Mouse (Mus musculus) lung, postnatal 0 days (tissue): ENCODE data around the gene Olfr639. TPM values are rescaled to one million over a fixed set of nuclear protein-coding genes. Genes with fewer than 3 reads are reported as not detected.
"Not testable (repeated sequence)": the region's sequence is repeated elsewhere in the genome, so short reads cannot be mapped to it uniquely, and the experiment has no call there.

Experiments
- ATAC-seq: fragments of 200-750 bp; cut with Nextera tagmentation; 2 replicates; pipeline ENCODE4 v1.8.0; 2017; ENCODE audit warnings: moderate library complexity
- DNase-seq: peaks from one replicate; pipeline ENCODE4 v3.0.0-alpha.2; 2016; ENCODE audit warnings: low spot score
- H3K27ac ChIP-seq: fragments of 300-500 bp; sonication (generic); 2 replicates; pipeline ENCODE4 v1.5.1; 2014; ENCODE audit warnings: antibody characterized with exemption, mild to moderate bottlenecking, low read length, mixed read lengths
- H3K27me3 ChIP-seq: fragments of 300-500 bp; sonication (generic); replicated peaks from 2 replicates; pipeline ENCODE4 v1.6.1; 2014; ENCODE audit warnings: low read length, mixed read lengths; ENCODE audit not compliant: insufficient read depth
- H3K36me3 ChIP-seq: fragments of 300-500 bp; sonication (generic); 2 replicates; pipeline ENCODE4 v1.6.1; 2014; ENCODE audit warnings: low read length, mixed read lengths; ENCODE audit not compliant: insufficient read depth
- H3K4me1 ChIP-seq: fragments of 300-500 bp; sonication (generic); 2 replicates; pipeline ENCODE4 v1.6.1; 2014; ENCODE audit warnings: antibody characterized with exemption, low read depth, low read length, mixed read lengths; ENCODE audit not compliant: insufficient read depth
- H3K4me2 ChIP-seq: fragments of 300-500 bp; sonication (generic); replicated peaks from 2 replicates; pipeline ENCODE4 v1.6.1; 2014; ENCODE audit warnings: low read depth, mild to moderate bottlenecking, low read length, moderate library complexity, mixed read lengths
- H3K4me3 ChIP-seq: fragments of 300-500 bp; sonication (generic); 2 replicates; pipeline ENCODE4 v1.5.1; 2014; ENCODE audit warnings: low read depth, low read length
- H3K9ac ChIP-seq: fragments of 300-500 bp; sonication (generic); replicated peaks from 2 replicates; pipeline ENCODE4 v1.6.1; 2014; ENCODE audit warnings: low read depth, mild to moderate bottlenecking
- H3K9me3 ChIP-seq: fragments of 300-500 bp; sonication (generic); 2 replicates; pipeline ENCODE4 v1.6.1; 2016; ENCODE audit warnings: low read length, mixed read lengths
- CTCF ChIP-seq: IDR thresholded peaks from 2 replicates; pipeline ENCODE4 v1.5.1; 2016; ENCODE audit warnings: antibody characterized with exemption, mild to moderate bottlenecking
- EP300 ChIP-seq: IDR thresholded peaks from 2 replicates; pipeline ENCODE4 v1.6.1; 2016; ENCODE audit warnings: antibody characterized with exemption, mild to moderate bottlenecking, control low read depth
- WGBS: fragments of 180-500 bp; shearing (Covaris S2); extraction: QIAGEN DNeasy Blood & Tissue Kit; methylation state at CpG from one replicate; pipeline ENCODE4 v1.1.7; 2014; 5-methylcytosine and 5-hydroxymethylcytosine counted together
- polyA plus RNA-seq: library from polyadenylated mRNA; unstranded; fragments of >200 nt; fragmentation: Nextera tagmentation; extraction: Ambion mirVana; gene quantifications from 2 replicates; pipeline ENCODE4 v1.2.1, GENCODE M21; 2015

Gene Olfr639
- polyA plus RNA-seq, 1 experiment from 2014 or later: not detected

DNA sequence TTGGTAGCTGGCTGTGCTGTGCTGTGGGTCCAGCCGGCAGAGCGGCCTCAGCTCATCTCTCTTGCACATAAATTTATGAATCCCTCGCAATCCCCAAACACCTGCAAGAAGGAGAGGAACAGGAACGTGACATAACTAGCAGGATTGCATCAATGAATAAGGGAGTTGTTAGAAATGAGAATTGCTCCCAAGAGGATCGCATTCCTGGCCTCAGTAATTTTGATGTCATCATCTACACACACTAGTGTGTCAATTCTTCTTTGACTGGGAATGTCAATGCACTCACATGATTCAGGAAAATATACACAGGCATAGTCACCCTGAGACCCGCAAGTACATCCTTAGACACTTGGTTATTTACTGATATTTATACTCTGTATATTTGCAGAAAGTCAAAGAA lies 8.4 kb upstream of the Olfr639 start, which contains the start of gene Olfr640:
Gene Olfr640 (minus strand): TSS at position 101 of the 400 bp plus-strand sequence.
- ATAC-seq: no peak
- no peak within 1 kb of the TSS for H3K4me2 ChIP-seq
- no peaks in the 10 kb centered on the region for H3K36me3 ChIP-seq
- DNase-seq: no peak
- H3K9ac ChIP-seq: no peak within 1 kb of the TSS
- no peaks in the 10 kb centered on the region for H3K4me1 ChIP-seq
- no peak within 1 kb of the TSS for H3K4me3 ChIP-seq
- no peak for TF ChIP-seq CTCF
- no peak for TF ChIP-seq EP300
- no peaks in the 10 kb centered on the region for H3K9me3 ChIP-seq
- 77% methylated on average over 6 of the region's 6 CpGs for WGBS
- H3K27ac ChIP-seq: no peak within 1 kb of the TSS
- H3K27me3 ChIP-seq: no peaks in the 10 kb centered on the region

DNA sequence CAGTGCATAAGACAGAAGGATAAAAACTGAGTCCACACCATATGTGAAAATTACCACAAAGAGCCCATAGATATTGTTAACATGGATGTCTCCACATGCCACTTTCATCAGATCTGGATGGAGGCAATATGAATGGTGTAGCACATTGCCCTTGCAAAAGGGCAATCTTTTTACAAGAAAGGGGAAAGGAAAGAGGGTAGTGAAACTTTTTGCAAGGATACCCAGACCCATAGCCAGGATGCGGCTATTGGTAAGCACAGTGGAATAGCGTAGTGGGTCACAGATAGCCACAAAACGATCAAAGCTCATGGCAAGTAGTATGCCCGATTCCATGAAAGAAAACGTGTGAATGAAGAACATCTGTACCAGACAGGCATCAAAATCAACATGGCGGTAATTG lies 4.5 kb upstream of the Olfr639 start:
- no peak overlapping the region for H3K9ac ChIP-seq
- ATAC-seq (no peak), DNase-seq (no peak)
- TF ChIP-seq CTCF: no peak
- no peak for TF ChIP-seq EP300
- H3K27me3 ChIP-seq: no peaks in the 10 kb centered on the region
- no peak overlapping the region for H3K4me2 ChIP-seq
- H3K36me3 ChIP-seq: no peaks in the 10 kb centered on the region
- no peaks in the 10 kb centered on the region for H3K9me3 ChIP-seq
- no peaks in the 10 kb centered on the region for H3K4me1 ChIP-seq
- no peak overlapping the region for H3K27ac ChIP-seq
- no peak overlapping the region for H3K4me3 ChIP-seq
- WGBS: 87% methylated on average over 6 of the region's 6 CpGs

DNA sequence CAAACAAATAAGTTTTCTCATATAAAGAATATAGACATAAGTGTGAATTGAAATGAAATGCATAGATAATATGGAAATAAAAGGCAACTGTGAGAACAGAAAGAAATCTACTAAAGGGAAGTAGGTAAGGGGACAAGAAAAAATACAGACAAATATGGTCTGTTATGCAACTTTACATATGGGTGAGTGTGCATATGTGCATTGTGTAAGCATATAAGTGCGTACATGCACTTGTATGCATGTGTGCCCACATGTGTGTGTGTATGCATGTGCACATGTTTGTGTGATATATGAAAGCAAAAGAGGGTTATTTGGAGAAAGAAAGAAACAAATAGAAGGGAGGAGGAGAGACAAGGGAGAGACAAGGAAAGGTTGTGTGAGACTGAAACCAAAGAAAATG lies 1.9 kb upstream of the Olfr639 start:
- H3K27me3 ChIP-seq: no peaks in the 10 kb centered on the region
- no peak for TF ChIP-seq CTCF
- no peak for TF ChIP-seq EP300
- H3K9ac ChIP-seq: no peak overlapping the region
- H3K4me2 ChIP-seq: no peak overlapping the region
- no peak for DNase-seq
- ATAC-seq: no peak
- 68% methylated on average over 1 of the region's 1 CpGs for WGBS
- H3K4me1 ChIP-seq: no peaks in the 10 kb centered on the region
- H3K27ac ChIP-seq: no peak overlapping the region
- no peaks in the 10 kb centered on the region for H3K36me3 ChIP-seq
- H3K9me3 ChIP-seq: no peaks in the 10 kb centered on the region
- no peak overlapping the region for H3K4me3 ChIP-seq

DNA sequence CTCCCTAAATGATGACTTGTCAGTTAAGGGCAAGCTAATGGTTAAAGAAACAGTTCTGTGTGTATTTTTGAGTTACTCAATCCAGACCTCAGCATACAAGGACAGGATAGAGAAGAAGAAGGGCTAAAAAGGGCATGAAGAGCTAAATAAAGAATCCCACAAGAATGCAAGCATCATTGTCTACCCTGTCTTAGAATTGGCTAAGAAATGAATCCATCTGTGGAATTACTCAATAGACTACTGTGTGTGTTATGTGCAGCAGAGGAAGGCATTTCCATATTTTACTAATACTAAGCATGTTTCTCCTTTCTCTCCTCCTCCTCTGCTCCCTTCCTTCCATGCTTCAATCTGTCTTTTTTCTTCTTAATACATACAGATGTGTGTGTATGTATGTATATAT lies 18.0 kb downstream of the Olfr639 start:
- Histone ChIP-seq H3K9ac (no peak overlapping the region), H3K27me3 (no peaks in the 10 kb centered on the region), H3K9me3 (no peaks in the 10 kb centered on the region), H3K4me2 (no peak overlapping the region), H3K4me1 (no peaks in the 10 kb centered on the region), H3K27ac (no peak overlapping the region), H3K36me3 (no peaks in the 10 kb centered on the region), H3K4me3 (no peak overlapping the region)
- ATAC-seq (no peak), DNase-seq (no peak)
- TF ChIP-seq CTCF: no peak
- no peak for TF ChIP-seq EP300

DNA sequence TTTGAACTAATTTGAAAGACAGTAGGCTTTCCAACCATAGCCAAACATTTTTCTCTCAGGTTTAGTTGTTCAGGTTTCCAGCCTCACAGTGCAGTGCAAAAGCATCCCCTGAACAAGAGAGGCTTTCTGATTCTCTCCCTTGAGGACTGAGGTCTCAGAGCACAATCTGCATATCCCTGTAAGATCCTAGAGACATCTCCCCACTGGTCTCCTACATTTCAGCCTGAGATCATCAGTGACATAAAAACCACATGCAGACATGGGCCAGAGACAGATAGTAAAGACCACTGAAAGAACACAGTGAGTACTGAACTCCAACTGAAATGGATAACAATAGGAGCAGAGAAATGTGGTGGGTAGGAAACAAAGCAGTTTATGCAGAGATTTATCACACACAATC lies 18.7 kb downstream of the Olfr639 start, which contains the start of gene Olfr638:
Gene Olfr638 (plus strand): TSS at position 301 of the 400 bp plus-strand sequence.
- TF ChIP-seq EP300 (no peak), CTCF (no peak)
- Histone ChIP-seq H3K27ac (no peak within 1 kb of the TSS), H3K4me2 (no peak within 1 kb of the TSS), H3K9ac (no peak within 1 kb of the TSS), H3K9me3 (no peaks in the 10 kb centered on the region), H3K4me3 (no peak within 1 kb of the TSS), H3K4me1 (no peaks in the 10 kb centered on the region), H3K27me3 (no peaks in the 10 kb centered on the region), H3K36me3 (no peaks in the 10 kb centered on the region)
- DNase-seq: no peak
- no peak for ATAC-seq

DNA sequence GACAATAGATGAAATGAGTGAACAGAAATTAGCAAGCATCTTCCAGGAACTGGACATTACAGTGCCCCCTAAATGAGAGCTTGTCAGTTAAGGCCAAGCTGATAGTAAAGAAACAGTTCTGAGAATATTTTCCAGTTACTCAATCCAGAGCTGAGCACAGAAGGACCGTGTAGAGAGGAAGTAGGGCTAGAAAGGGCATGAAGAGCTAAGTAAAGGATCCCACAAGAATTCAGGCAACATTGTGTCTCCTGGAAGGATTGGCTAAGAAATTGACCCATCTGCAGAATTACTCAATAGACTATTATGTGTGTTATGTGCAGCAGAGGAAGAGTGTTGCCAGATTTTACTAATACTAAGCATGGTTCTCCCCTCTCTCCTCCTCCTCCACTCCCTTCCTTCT lies 45.3 kb downstream of the Olfr639 start:
- H3K9ac ChIP-seq: no peak overlapping the region
- DNase-seq: no peak
- H3K27me3 ChIP-seq: no peaks in the 10 kb centered on the region
- no peak for ATAC-seq
- H3K9me3 ChIP-seq: no peaks in the 10 kb centered on the region
- TF ChIP-seq EP300 (no peak), CTCF (no peak)
- H3K4me1 ChIP-seq: no peaks in the 10 kb centered on the region
- no peak overlapping the region for H3K27ac ChIP-seq
- no peaks in the 10 kb centered on the region for H3K36me3 ChIP-seq
- H3K4me3 ChIP-seq: no peak overlapping the region
- H3K4me2 ChIP-seq: no peak overlapping the region
- WGBS: 28% methylated on average over 1 of the region's 1 CpGs

DNA sequence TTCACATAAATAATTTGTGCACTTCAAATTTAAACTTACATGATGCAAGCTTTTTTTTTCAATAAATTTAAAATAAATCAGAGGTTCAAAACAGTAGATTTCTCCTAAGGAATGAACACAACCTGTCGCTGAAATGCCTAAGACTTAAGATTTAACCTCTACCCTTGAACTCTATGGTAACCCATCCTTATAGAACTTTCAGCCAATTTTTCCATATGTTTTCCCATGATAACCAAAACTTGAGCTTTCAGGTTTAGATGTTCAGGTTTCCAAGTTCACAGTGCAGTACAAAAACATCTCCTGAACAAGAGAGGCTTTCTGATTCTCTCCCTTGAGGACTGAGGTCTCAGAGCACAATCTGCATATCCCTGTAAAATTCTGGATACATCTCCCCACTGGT lies 46.3 kb downstream of the Olfr639 start, which contains the start of gene Olfr635:
Gene Olfr635 (plus strand): TSS at position 301 of the 400 bp plus-strand sequence.
- no peaks in the 10 kb centered on the region for H3K27me3 ChIP-seq
- 73% methylated on average over 1 of the region's 1 CpGs for WGBS
- no peak for DNase-seq
- no peak within 1 kb of the TSS for H3K27ac ChIP-seq
- H3K9me3 ChIP-seq: no peaks in the 10 kb centered on the region
- no peaks in the 10 kb centered on the region for H3K36me3 ChIP-seq
- ATAC-seq: no peak
- TF ChIP-seq CTCF (no peak), EP300 (no peak)
- no peak within 1 kb of the TSS for H3K4me3 ChIP-seq
- no peaks in the 10 kb centered on the region for H3K4me1 ChIP-seq
- no peak within 1 kb of the TSS for H3K9ac ChIP-seq
- H3K4me2 ChIP-seq: no peak within 1 kb of the TSS

DNA sequence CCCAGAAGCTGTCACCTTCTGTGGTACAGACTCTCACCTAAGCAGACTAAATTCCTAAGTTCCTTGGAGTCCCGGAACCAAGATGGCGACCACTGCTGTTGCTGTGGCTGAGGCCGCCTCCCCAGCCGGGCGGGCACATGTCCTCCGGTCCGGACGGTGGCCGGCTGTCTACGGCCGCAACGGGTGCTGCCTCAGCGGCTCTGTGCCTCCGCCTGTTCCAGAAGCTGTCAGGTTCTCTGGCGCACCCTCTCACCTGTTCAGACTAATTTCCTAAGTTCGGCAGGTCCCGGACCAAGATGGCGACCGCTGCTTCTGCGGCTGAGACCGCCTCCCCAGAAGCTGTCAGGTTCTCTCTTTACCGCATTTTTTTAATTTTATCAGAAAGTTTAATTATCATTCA lies 50.2 kb downstream of the Olfr639 start:
- not testable (repeated sequence) for H3K9ac ChIP-seq, H3K27me3 ChIP-seq, H3K27ac ChIP-seq, H3K36me3 ChIP-seq, DNase-seq, H3K4me3 ChIP-seq, H3K4me2 ChIP-seq, ATAC-seq, H3K4me1 ChIP-seq, H3K9me3 ChIP-seq
- 93% methylated on average over 22 of the region's 22 CpGs for WGBS
